17 mouse cellular contexts compared by ENCODE assay signal in genomic region chr11:70043665-70044064, GRCm38 (mm10). TPM values are rescaled to one million over a fixed set of nuclear protein-coding genes. Genes with fewer than 3 reads are reported as not detected.
"Had no signal": no experiment of that assay in that cellular context is flagged by ENCODE, and none has a peak within 500 bp of the region (broad histone marks: within the 10 kb centered on the region; RNA-seq: fewer than 3 reads in every experiment).

No protein-coding gene starts in this region.

- H3K27ac ChIP-seq: kidney, postnatal 0 days; limb, embryonic 12.5 days; liver, embryonic 14.5 days; midbrain, embryonic 15.5 days; neural tube, embryonic 15.5 days; stomach, postnatal 0 days had no signal

- H3K4me3 ChIP-seq: limb, embryonic 12.5 days; midbrain, embryonic 15.5 days; neural tube, embryonic 15.5 days had no signal

- DNase-seq: kidney, adult 9 months; kidney, postnatal 36 days; layer of hippocampus, adult 9-11 months; layer of hippocampus, postnatal 36 days; lung, adult 18-20 months; right cerebral cortex, adult 18-20 months; right cerebral cortex, postnatal 25 days; thymus, postnatal 4 days had no signal

- H3K4me1 ChIP-seq: limb, embryonic 12.5 days; midbrain, embryonic 15.5 days; neural tube, embryonic 15.5 days had no signal

- H3K4me2 ChIP-seq: limb, embryonic 12.5 days; midbrain, embryonic 15.5 days; neural tube, embryonic 15.5 days had no signal

- H3K27me3 ChIP-seq: limb, embryonic 12.5 days; midbrain, embryonic 15.5 days; neural tube, embryonic 15.5 days had no signal

- ATAC-seq: midbrain, embryonic 15.5 days had no signal

- H3K9ac ChIP-seq: limb, embryonic 12.5 days; liver, embryonic 14.5 days; midbrain, embryonic 15.5 days; neural tube, embryonic 15.5 days had no signal

- H3K9me3 ChIP-seq: limb, embryonic 12.5 days; midbrain, embryonic 15.5 days; neural tube, embryonic 15.5 days had no signal

RNA-seq across cellular contexts. Expression of gene Asgr1, which starts 10.2 kb away (rescaled TPM):
- total RNA-seq: megakaryocyte-erythroid progenitor cell, adult 5-6 weeks had no signal
- polyA plus RNA-seq: lung, embryonic 16.5 days; small intestine, adult 2 months had no signal
